Mouse (Mus musculus) megakaryocyte, embryonic 14.5 days (primary cell): Measurements from ENCODE around the gene Dennd1b.

Experiments used
- FLI1 ChIP-seq: IDR thresholded peaks from 2 replicates; pipeline ENCODE4 v1.6.1; 2012; ENCODE audit warnings: low read length, inconsistent platforms, mixed read lengths
- GATA1 ChIP-seq: IDR thresholded peaks from 3 replicates; pipeline ENCODE4 v1.6.1; 2012; ENCODE audit warnings: mixed read lengths, low read length, inconsistent platforms, borderline replicate concordance

- TF ChIP-seq GATA1 (no peak), FLI1 (no peak)
Measured at GRCm38 (mm10) chr1:139035141-139035540, 71.9 kb downstream of the Dennd1b start.
